Mouse (Mus musculus): ENCODE measurements around the gene Oprl1. TPM values are rescaled to one million over a fixed set of nuclear protein-coding genes. Genes with fewer than 3 reads are reported as not detected.

Oprl1 gene
- total and polyA plus RNA-seq, 2 experiments: 0.06 TPM; not detected in 1

DNA sequence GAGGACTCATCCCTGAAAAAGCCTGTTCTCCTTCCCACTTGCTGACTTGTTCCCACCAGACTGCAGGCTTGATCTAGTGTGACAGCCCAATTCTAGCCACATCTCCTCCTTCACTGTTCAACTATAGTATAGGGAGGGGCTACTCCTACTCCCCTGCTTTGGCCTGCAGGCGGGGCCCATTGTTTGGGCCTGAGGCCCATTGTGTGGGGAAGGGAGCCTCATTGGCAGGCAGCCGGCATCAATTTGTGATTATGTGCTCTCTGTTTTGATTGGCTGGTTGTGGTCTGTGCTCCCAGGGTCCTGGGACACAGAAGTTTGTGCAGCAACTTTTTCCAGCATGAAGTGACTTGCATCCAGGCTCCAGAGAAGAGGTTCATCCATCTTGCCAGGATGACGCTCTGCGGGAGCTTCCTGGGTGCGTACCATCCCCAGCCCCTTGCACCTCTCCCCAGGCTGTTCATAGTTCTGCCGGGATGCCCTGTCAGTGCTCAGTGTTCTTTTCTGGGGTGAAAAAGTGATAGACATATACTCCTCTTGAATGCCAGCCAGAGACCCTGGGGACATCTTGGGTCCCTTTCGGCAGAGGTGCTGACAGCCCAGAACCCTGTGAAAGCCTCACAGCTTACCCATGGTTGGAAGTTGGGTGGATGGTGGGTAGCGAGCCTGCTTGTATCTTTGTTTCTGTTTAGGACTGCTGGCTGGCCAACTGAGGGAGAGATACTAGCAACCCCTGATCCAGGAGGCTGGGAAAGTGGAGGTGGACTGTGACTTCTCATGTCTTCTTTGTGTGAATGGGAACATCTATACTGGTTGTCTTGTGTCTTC lies 48.4 kb downstream of the Oprl1 start, which contains the start of gene Myt1:
TSS of gene Myt1 (plus strand) at position 327 of the 825 bp plus-strand sequence.
- Histone ChIP-seq H3K9ac (ENCODE audit: low read depth, low read length) (no peak within 1 kb of the TSS), H3K79me2 (ENCODE audit: control insufficient read depth, insufficient read depth, low read length) (no peaks in the 10 kb centered on the region), H3K27ac (replicated peaks; ENCODE audit: insufficient read depth, low read depth, low read length) (no peak within 1 kb of the TSS), H3K36me3 (ENCODE audit: control insufficient read depth, insufficient read depth, low read length) (no peaks in the 10 kb centered on the region), H3K4me1 (ENCODE audit: control insufficient read depth, insufficient read depth, low read length) (no peaks in the 10 kb centered on the region), H3K4me3 (ENCODE audit: insufficient read depth, low read depth, low read length) (no peak within 1 kb of the TSS), H3K27me3 (ENCODE audit: control insufficient read depth, insufficient read depth, low read length) (no peaks in the 10 kb centered on the region)
- TF ChIP-seq CTCF (IDR thresholded peaks at IDR 0.05; ENCODE audit: low read depth, low read length) (no peak), POLR2A (IDR thresholded peaks at IDR 0.05; ENCODE audit: extremely low read depth, insufficient read depth, low read length) (no peak)
- WGBS: 65% methylated on average over 8 of the region's 8 CpGs
- DNase-seq (ENCODE audit: extremely low read depth, low read depth, low spot score): no peak

DNA sequence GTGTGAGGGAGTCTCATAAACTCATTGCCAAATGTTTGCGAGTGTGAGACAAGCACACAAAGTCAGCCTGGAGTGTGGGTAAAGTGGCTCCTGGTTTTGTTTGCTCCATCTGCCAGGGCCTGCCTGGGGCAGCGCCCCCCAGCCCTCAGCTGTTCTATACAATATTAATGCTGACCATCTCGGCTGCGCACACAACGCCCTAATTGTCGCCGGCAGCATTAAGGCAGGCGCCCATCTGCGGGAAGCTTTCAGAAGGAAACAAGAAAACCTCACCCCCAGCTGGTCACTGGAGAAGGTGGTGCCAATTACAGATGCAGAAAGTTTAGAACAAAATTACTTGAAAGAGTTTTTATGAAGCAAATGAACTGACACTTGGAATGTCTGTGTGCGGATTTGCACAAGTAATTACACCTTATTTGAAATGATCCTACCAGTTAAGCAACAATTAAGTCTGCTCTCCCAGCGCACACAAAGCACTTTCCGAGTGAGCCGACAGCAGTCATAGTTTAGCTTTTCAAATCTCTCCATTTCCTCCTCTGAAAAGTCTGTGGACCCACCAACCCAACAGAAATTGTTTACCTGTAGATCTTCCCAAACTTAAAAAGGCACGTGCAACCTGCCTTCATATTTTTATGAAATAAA lies 49.2 kb downstream of the Oprl1 start:
- DNase-seq (ENCODE audit: extremely low read depth, low read depth, low spot score): no peak
- Histone ChIP-seq H3K9ac (ENCODE audit: low read depth, low read length) (no peak overlapping the region), H3K79me2 (ENCODE audit: control insufficient read depth, insufficient read depth, low read length) (no peaks in the 10 kb centered on the region), H3K27ac (replicated peaks; ENCODE audit: insufficient read depth, low read depth, low read length) (no peak overlapping the region), H3K27me3 (ENCODE audit: control insufficient read depth, insufficient read depth, low read length) (no peaks in the 10 kb centered on the region), H3K4me3 (ENCODE audit: insufficient read depth, low read depth, low read length) (no peak overlapping the region), H3K4me1 (ENCODE audit: control insufficient read depth, insufficient read depth, low read length) (no peaks in the 10 kb centered on the region), H3K36me3 (ENCODE audit: control insufficient read depth, insufficient read depth, low read length) (no peaks in the 10 kb centered on the region)
- TF ChIP-seq CTCF (IDR thresholded peaks at IDR 0.05; ENCODE audit: low read depth, low read length): no peak
- TF ChIP-seq POLR2A (IDR thresholded peaks at IDR 0.05; ENCODE audit: extremely low read depth, insufficient read depth, low read length): no peak
- WGBS: 44% methylated on average over 14 of the region's 14 CpGs

DNA sequence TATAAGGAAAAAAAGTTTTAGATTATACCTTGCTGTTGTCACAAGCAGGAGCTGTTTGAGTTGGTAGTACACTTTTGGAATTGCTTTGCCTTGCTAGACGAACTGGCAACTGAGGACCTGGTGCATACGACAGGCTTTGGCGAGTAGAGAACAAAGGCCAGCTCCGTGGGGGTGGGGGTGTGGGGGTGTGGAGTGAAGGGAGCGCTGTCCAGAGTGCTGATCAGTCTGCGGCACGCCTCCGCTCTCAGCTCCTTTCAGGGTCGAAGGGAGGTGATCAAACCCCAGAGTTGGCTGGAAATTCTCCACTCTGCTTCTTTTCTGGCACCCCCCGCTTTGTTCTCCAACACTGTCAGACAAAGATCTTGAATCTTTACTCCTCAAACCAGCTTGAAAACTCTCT lies 49.8 kb downstream of the Oprl1 start:
- DNase-seq (ENCODE audit: extremely low read depth, low read depth, low spot score): no peak
- Histone ChIP-seq H3K4me1 (ENCODE audit: control insufficient read depth, insufficient read depth, low read length) (no peaks in the 10 kb centered on the region), H3K36me3 (ENCODE audit: control insufficient read depth, insufficient read depth, low read length) (no peaks in the 10 kb centered on the region), H3K4me3 (ENCODE audit: insufficient read depth, low read depth, low read length) (no peak overlapping the region), H3K27me3 (ENCODE audit: control insufficient read depth, insufficient read depth, low read length) (no peaks in the 10 kb centered on the region), H3K79me2 (ENCODE audit: control insufficient read depth, insufficient read depth, low read length) (no peaks in the 10 kb centered on the region), H3K27ac (replicated peaks; ENCODE audit: insufficient read depth, low read depth, low read length) (no peak overlapping the region), H3K9ac (ENCODE audit: low read depth, low read length) (no peak overlapping the region)
- WGBS: under 1% methylated on average over 10 of the region's 10 CpGs
- TF ChIP-seq POLR2A (IDR thresholded peaks at IDR 0.05; ENCODE audit: extremely low read depth, insufficient read depth, low read length) (no peak), CTCF (IDR thresholded peaks at IDR 0.05; ENCODE audit: low read depth, low read length) (no peak)

DNA sequence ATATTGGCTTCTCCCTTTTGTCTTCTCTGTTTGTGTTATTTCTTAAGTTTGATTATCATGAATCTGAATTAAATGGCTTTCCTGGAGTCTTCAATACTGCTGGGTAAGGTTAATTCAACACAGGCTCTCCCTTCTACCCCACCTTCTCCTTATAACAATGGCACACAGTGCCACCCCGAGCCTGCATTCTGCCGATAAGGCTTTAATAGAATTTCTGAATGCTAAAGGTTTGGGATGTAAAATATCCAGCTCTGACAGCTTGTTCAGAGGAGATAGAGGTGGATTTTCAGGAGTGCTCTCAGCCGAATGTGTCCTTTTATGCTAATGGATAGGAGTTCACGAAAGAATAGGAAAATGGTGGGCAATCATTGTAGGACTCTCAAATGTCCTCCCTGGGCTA lies 50.4 kb downstream of the Oprl1 start:
- WGBS: 82% methylated on average over 4 of the region's 4 CpGs
- Histone ChIP-seq H3K27me3 (ENCODE audit: control insufficient read depth, insufficient read depth, low read length) (no peaks in the 10 kb centered on the region), H3K79me2 (ENCODE audit: control insufficient read depth, insufficient read depth, low read length) (no peaks in the 10 kb centered on the region)

DNA sequence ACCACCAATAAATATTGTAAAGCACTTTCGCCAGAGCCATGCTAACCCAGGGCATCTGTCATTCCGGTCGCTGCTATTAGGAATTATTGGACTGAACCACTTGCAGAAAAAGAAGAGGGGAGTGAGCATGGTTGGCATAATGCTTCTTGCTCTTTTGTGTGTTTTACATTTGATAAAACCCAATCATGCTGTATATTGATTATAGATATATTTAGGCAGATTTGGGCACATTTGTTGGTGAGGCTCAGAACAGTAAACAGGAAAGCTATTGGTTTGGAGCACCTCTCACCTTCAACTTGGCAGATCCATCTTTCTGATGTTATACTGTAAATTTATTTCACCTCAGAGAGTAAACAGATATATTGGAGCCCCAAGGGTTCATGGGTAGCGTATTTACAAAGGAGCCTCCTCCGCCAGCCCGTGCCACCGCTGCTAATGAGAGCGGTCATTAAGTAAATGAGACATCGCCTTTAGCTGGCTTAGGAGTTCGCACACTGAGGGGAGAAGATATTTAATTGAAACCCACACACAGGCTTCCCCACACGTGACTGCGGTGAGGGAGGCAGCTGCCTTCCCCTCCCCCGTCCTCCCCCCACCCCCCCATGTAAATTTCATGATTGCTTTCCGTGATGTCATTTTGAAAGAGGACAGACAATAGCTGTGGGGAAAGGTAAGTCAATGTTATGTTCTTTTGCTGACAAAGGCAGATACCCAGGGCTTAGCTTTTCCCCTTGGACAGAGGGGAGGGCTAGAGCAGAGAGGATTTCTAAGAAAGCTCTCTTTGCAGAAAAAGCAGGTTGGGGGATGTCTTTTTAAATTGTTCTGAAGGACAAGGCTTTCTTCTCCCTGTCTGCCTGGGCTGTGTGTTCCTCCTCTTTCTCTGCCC lies 52.1 kb downstream of the Oprl1 start:
- no peak overlapping the region for H3K9ac ChIP-seq (ENCODE audit: low read depth, low read length)
- DNase-seq (ENCODE audit: extremely low read depth, low read depth, low spot score): no peak
- H3K36me3 ChIP-seq (ENCODE audit: control insufficient read depth, insufficient read depth, low read length): no peaks in the 10 kb centered on the region
- H3K27me3 ChIP-seq (ENCODE audit: control insufficient read depth, insufficient read depth, low read length): no peaks in the 10 kb centered on the region
- H3K4me1 ChIP-seq (ENCODE audit: control insufficient read depth, insufficient read depth, low read length): no peaks in the 10 kb centered on the region
- WGBS: 67% methylated on average over 14 of the region's 14 CpGs
- H3K27ac ChIP-seq (replicated peaks; ENCODE audit: insufficient read depth, low read depth, low read length): no peak overlapping the region
- TF ChIP-seq POLR2A (IDR thresholded peaks at IDR 0.05; ENCODE audit: extremely low read depth, insufficient read depth, low read length): no peak
- TF ChIP-seq CTCF (IDR thresholded peaks at IDR 0.05; ENCODE audit: low read depth, low read length): no peak
- no peaks in the 10 kb centered on the region for H3K79me2 ChIP-seq (ENCODE audit: control insufficient read depth, insufficient read depth, low read length)
- no peak overlapping the region for H3K4me3 ChIP-seq (ENCODE audit: insufficient read depth, low read depth, low read length)

More for the DNA sequence above, 50.4 kb downstream of the Oprl1 start:
- Histone ChIP-seq H3K36me3 (ENCODE audit: control insufficient read depth, insufficient read depth, low read length) (no peaks in the 10 kb centered on the region), H3K27ac (replicated peaks; ENCODE audit: insufficient read depth, low read depth, low read length) (no peak overlapping the region), H3K4me1 (ENCODE audit: control insufficient read depth, insufficient read depth, low read length) (no peaks in the 10 kb centered on the region), H3K4me3 (ENCODE audit: insufficient read depth, low read depth, low read length) (no peak overlapping the region), H3K9ac (ENCODE audit: low read depth, low read length) (no peak overlapping the region)
- no peak for DNase-seq (ENCODE audit: extremely low read depth, low read depth, low spot score)
- TF ChIP-seq CTCF (IDR thresholded peaks at IDR 0.05; ENCODE audit: low read depth, low read length) (no peak), POLR2A (IDR thresholded peaks at IDR 0.05; ENCODE audit: extremely low read depth, insufficient read depth, low read length) (no peak)
